Mouse (Mus musculus) heart, adult 2 months (tissue): ENCODE measurements at regions not wholly inside any gene's neighbourhood (a gene's known extent, or its start where the extent isn't known, plus 50 kb on each side); places are given as distances from the start of the nearest gene placed in this dataset.

Experiments used
- CTCF ChIP-seq: fragments of 200-600 bp; IDR thresholded peaks from 2 replicates; pipeline ENCODE4 v1.8.1; 2022; ENCODE audit warnings: antibody characterized with exemption, mild to moderate bottlenecking, moderate library complexity
- POLR2A ChIP-seq: fragments of 200-500 bp; IDR thresholded peaks from 2 replicates; pipeline ENCODE4 v1.6.1; 2011; ENCODE audit warnings: mild to moderate bottlenecking, low read depth, low read length, control low read depth; ENCODE audit not compliant: insufficient read depth

DNA sequence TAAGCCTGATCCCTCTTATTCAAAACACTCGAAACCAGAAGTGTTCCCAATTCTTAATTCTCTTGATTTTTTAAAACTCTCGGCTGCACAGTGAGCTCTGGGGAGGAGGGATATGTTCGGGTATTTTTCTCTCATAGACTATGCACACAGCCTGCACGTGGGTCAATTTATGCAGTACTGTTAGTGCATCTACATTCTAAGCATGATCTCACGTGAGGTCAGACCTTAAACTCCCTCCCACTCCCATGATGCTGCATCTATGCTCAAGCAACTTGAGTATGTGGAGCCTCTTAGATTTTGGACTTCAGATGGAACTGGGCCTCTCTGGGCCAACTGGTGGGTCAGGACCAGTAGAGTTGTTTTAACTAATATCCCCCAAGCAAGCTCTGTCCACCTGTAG is 328.5 kb downstream of the Nuak1 start:
- TF ChIP-seq POLR2A = no peak
- TF ChIP-seq CTCF = no peak
